Mouse (Mus musculus) brain, embryonic 14.5 days (tissue): ENCODE data around the gene Hps6.

Experiments used
- CTCF ChIP-seq: fragments of 200-500 bp; IDR thresholded peaks from 2 replicates; pipeline ENCODE4 v1.5.1; 2012; ENCODE audit warnings: inconsistent platforms, mild to moderate bottlenecking, moderate library complexity, borderline replicate concordance; ENCODE audit not compliant: insufficient read depth, insufficient read length; ENCODE audit errors: extremely low read depth
- POLR2A ChIP-seq: fragments of 200-500 bp; IDR thresholded peaks from 2 replicates; pipeline ENCODE4 v1.6.1; 2012; ENCODE audit warnings: mild to moderate bottlenecking, inconsistent platforms, borderline replicate concordance; ENCODE audit not compliant: poor library complexity, insufficient read depth, insufficient read length, severe bottlenecking; ENCODE audit errors: extremely low read depth

GRCm38 (mm10) chr19:46044993-46045695, 41.8 kb downstream of the Hps6 start, which contains the start of gene Ldb1:
- TF ChIP-seq CTCF = no peak
- peak; percentile 84 for TF ChIP-seq POLR2A
